Mouse (Mus musculus): ENCODE data around the gene Pdk1. TPM values are rescaled to one million over a fixed set of nuclear protein-coding genes. Genes with fewer than 3 reads are reported as not detected.
"Not testable (repeated sequence)": the region's sequence is repeated elsewhere in the genome, so short reads cannot be mapped to it uniquely, and the experiment has no call there.

Pdk1 gene
- polyA plus RNA-seq, 1 experiment from 2014 or later = 65.5 TPM

GRCm38 (mm10) chr2:71843316-71843715, 29.7 kb upstream of the Pdk1 start:
- Histone ChIP-seq H3K9ac (ENCODE audit: low read depth, low read length) (no peak overlapping the region), H3K4me1 (ENCODE audit: control insufficient read depth, insufficient read depth, low read length) (no peaks in the 10 kb centered on the region), H3K27ac (ENCODE audit: low read length) (no peak overlapping the region), H3K4me2 (ENCODE audit: low read depth, low read length) (no peak overlapping the region), H3K4me3 (ENCODE audit: low read length) (no peak overlapping the region), H3K36me3 (ENCODE audit: control insufficient read depth, insufficient read depth, low read length) (0 out of 2 replicates have a peak, but pooled peaks cover 3% of the 10 kb centered on the region), H3K9me3 (ENCODE audit: control insufficient read depth, low read length) (no peaks in the 10 kb centered on the region), H3K27me3 (replicated peaks; ENCODE audit: control insufficient read depth, insufficient read depth, low read length) (no peaks in the 10 kb centered on the region)
- WGBS = 74% methylated on average over 9 of the region's 9 CpGs
- no peak for ATAC-seq

GRCm38 (mm10) chr2:71844906-71845305, 28.1 kb upstream of the Pdk1 start:
- no peak for ATAC-seq
- Histone ChIP-seq H3K4me2 (ENCODE audit: low read depth, low read length) (no peak overlapping the region), H3K9ac (ENCODE audit: low read depth, low read length) (no peak overlapping the region), H3K27ac (ENCODE audit: low read length) (no peak overlapping the region), H3K27me3 (replicated peaks; ENCODE audit: control insufficient read depth, insufficient read depth, low read length) (no peaks in the 10 kb centered on the region), H3K36me3 (ENCODE audit: control insufficient read depth, insufficient read depth, low read length) (0 out of 2 replicates have a peak, but pooled peaks cover 7% of the 10 kb centered on the region), H3K9me3 (ENCODE audit: control insufficient read depth, low read length) (no peaks in the 10 kb centered on the region), H3K4me1 (ENCODE audit: control insufficient read depth, insufficient read depth, low read length) (no peaks in the 10 kb centered on the region), H3K4me3 (ENCODE audit: low read length) (no peak overlapping the region)
- WGBS = 85% methylated on average over 6 of the region's 6 CpGs

GRCm38 (mm10) chr2:71852161-71852560, 20.9 kb upstream of the Pdk1 start:
- ATAC-seq; H3K4me3 ChIP-seq (ENCODE audit: low read length); H3K4me2 ChIP-seq (ENCODE audit: low read depth, low read length); H3K36me3 ChIP-seq (ENCODE audit: control insufficient read depth, insufficient read depth, low read length); H3K4me1 ChIP-seq (ENCODE audit: control insufficient read depth, insufficient read depth, low read length); H3K9me3 ChIP-seq (ENCODE audit: control insufficient read depth, low read length); H3K9ac ChIP-seq (ENCODE audit: low read depth, low read length); H3K27ac ChIP-seq (ENCODE audit: low read length); H3K27me3 ChIP-seq (replicated peaks; ENCODE audit: control insufficient read depth, insufficient read depth, low read length): not testable (repeated sequence)
- WGBS = 3% methylated on average over 6 of the region's 8 CpGs

- Histone ChIP-seq H3K4me2 (ENCODE audit: low read depth, low read length) (no peak overlapping the region), H3K9ac (ENCODE audit: low read depth, low read length) (no peak overlapping the region), H3K36me3 (ENCODE audit: control insufficient read depth, insufficient read depth, low read length) (no peaks in the 10 kb centered on the region), H3K9me3 (ENCODE audit: control insufficient read depth, low read length) (no peaks in the 10 kb centered on the region), H3K4me3 (ENCODE audit: low read length) (no peak overlapping the region), H3K27me3 (replicated peaks; ENCODE audit: control insufficient read depth, insufficient read depth, low read length) (no peaks in the 10 kb centered on the region), H3K27ac (ENCODE audit: low read length) (no peak overlapping the region), H3K4me1 (ENCODE audit: control insufficient read depth, insufficient read depth, low read length) (no peaks in the 10 kb centered on the region)
- no peak for ATAC-seq
- WGBS = 72% methylated on average over 5 of the region's 5 CpGs
Observed at GRCm38 (mm10) chr2:71855076-71855475, 17.9 kb upstream of the Pdk1 start.

- H3K4me3 ChIP-seq (ENCODE audit: low read length) = no peak overlapping the region
- 85% methylated on average over 5 of the region's 5 CpGs for WGBS
- 0 out of 2 replicates have a peak, but pooled peaks cover 6% of the 10 kb centered on the region for H3K4me1 ChIP-seq (ENCODE audit: control insufficient read depth, insufficient read depth, low read length)
- no peaks in the 10 kb centered on the region for H3K27me3 ChIP-seq (replicated peaks; ENCODE audit: control insufficient read depth, insufficient read depth, low read length)
- H3K4me2 ChIP-seq (ENCODE audit: low read depth, low read length) = no peak overlapping the region
- no peak overlapping the region for H3K27ac ChIP-seq (ENCODE audit: low read length)
- no peaks in the 10 kb centered on the region for H3K9me3 ChIP-seq (ENCODE audit: control insufficient read depth, low read length)
- H3K9ac ChIP-seq (ENCODE audit: low read depth, low read length) = no peak overlapping the region
- ATAC-seq = no peak
- no peaks in the 10 kb centered on the region for H3K36me3 ChIP-seq (ENCODE audit: control insufficient read depth, insufficient read depth, low read length)
Observed at GRCm38 (mm10) chr2:71863531-71864173, 9.4 kb upstream of the Pdk1 start.

- no peaks in the 10 kb centered on the region for H3K9me3 ChIP-seq (ENCODE audit: control insufficient read depth, low read length)
- no peak overlapping the region for H3K4me3 ChIP-seq (ENCODE audit: low read length)
- ATAC-seq = no peak
- no peak overlapping the region for H3K9ac ChIP-seq (ENCODE audit: low read depth, low read length)
- 50% methylated on average over 3 of the region's 3 CpGs for WGBS
- H3K4me1 ChIP-seq (ENCODE audit: control insufficient read depth, insufficient read depth, low read length) = 0 out of 2 replicates have a peak, but pooled peaks cover 6% of the 10 kb centered on the region
- H3K27me3 ChIP-seq (replicated peaks; ENCODE audit: control insufficient read depth, insufficient read depth, low read length) = no peaks in the 10 kb centered on the region
- H3K36me3 ChIP-seq (ENCODE audit: control insufficient read depth, insufficient read depth, low read length) = no peaks in the 10 kb centered on the region
- no peak overlapping the region for H3K4me2 ChIP-seq (ENCODE audit: low read depth, low read length)
- H3K27ac ChIP-seq (ENCODE audit: low read length) = no peak overlapping the region
Observed at GRCm38 (mm10) chr2:71865022-71865421, 8.0 kb upstream of the Pdk1 start.

- 0 out of 2 replicates have a peak, but pooled peaks cover 6% of the 10 kb centered on the region for H3K4me1 ChIP-seq (ENCODE audit: control insufficient read depth, insufficient read depth, low read length)
- no peaks in the 10 kb centered on the region for H3K36me3 ChIP-seq (ENCODE audit: control insufficient read depth, insufficient read depth, low read length)
- no peak overlapping the region for H3K4me3 ChIP-seq (ENCODE audit: low read length)
- 62% methylated on average over 3 of the region's 3 CpGs for WGBS
- H3K27ac ChIP-seq (ENCODE audit: low read length) = no peak overlapping the region
- no peaks in the 10 kb centered on the region for H3K9me3 ChIP-seq (ENCODE audit: control insufficient read depth, low read length)
- H3K4me2 ChIP-seq (ENCODE audit: low read depth, low read length) = no peak overlapping the region
- no peak overlapping the region for H3K9ac ChIP-seq (ENCODE audit: low read depth, low read length)
- H3K27me3 ChIP-seq (replicated peaks; ENCODE audit: control insufficient read depth, insufficient read depth, low read length) = no peaks in the 10 kb centered on the region
- no peak for ATAC-seq
Observed at GRCm38 (mm10) chr2:71865935-71866334, 7.1 kb upstream of the Pdk1 start.

GRCm38 (mm10) chr2:71866565-71866964, 6.5 kb upstream of the Pdk1 start:
- Histone ChIP-seq H3K4me1 (ENCODE audit: control insufficient read depth, insufficient read depth, low read length) (0 out of 2 replicates have a peak, but pooled peaks cover 6% of the 10 kb centered on the region), H3K9me3 (ENCODE audit: control insufficient read depth, low read length) (no peaks in the 10 kb centered on the region), H3K4me2 (ENCODE audit: low read depth, low read length) (no peak overlapping the region), H3K27me3 (replicated peaks; ENCODE audit: control insufficient read depth, insufficient read depth, low read length) (no peaks in the 10 kb centered on the region), H3K27ac (ENCODE audit: low read length) (no peak overlapping the region), H3K36me3 (ENCODE audit: control insufficient read depth, insufficient read depth, low read length) (no peaks in the 10 kb centered on the region), H3K9ac (ENCODE audit: low read depth, low read length) (no peak overlapping the region), H3K4me3 (ENCODE audit: low read length) (no peak overlapping the region)
- WGBS = 39% methylated on average over 1 of the region's 1 CpGs
- 0 out of 2 replicates have a peak, but pooled peaks have one; percentile 47 for ATAC-seq

- Histone ChIP-seq H3K27me3 (replicated peaks; ENCODE audit: control insufficient read depth, insufficient read depth, low read length) (no peaks in the 10 kb centered on the region), H3K4me2 (ENCODE audit: low read depth, low read length) (no peak overlapping the region), H3K4me1 (ENCODE audit: control insufficient read depth, insufficient read depth, low read length) (0 out of 2 replicates have a peak, but pooled peaks cover 6% of the 10 kb centered on the region), H3K9ac (ENCODE audit: low read depth, low read length) (no peak overlapping the region), H3K27ac (ENCODE audit: low read length) (no peak overlapping the region), H3K4me3 (ENCODE audit: low read length) (no peak overlapping the region), H3K36me3 (ENCODE audit: control insufficient read depth, insufficient read depth, low read length) (no peaks in the 10 kb centered on the region), H3K9me3 (ENCODE audit: control insufficient read depth, low read length) (no peaks in the 10 kb centered on the region)
- no peak for ATAC-seq
- WGBS = 65% methylated on average over 3 of the region's 3 CpGs
Observed at GRCm38 (mm10) chr2:71867019-71867418, 6.0 kb upstream of the Pdk1 start.

GRCm38 (mm10) chr2:71867480-71867879, 5.5 kb upstream of the Pdk1 start:
- 0 out of 2 replicates have a peak, but pooled peaks cover 6% of the 10 kb centered on the region for H3K4me1 ChIP-seq (ENCODE audit: control insufficient read depth, insufficient read depth, low read length)
- H3K4me3 ChIP-seq (ENCODE audit: low read length) = no peak overlapping the region
- 39% methylated on average over 5 of the region's 5 CpGs for WGBS
- no peak for ATAC-seq
- H3K27ac ChIP-seq (ENCODE audit: low read length) = no peak overlapping the region
- no peak overlapping the region for H3K4me2 ChIP-seq (ENCODE audit: low read depth, low read length)
- no peaks in the 10 kb centered on the region for H3K9me3 ChIP-seq (ENCODE audit: control insufficient read depth, low read length)
- H3K9ac ChIP-seq (ENCODE audit: low read depth, low read length) = no peak overlapping the region
- H3K36me3 ChIP-seq (ENCODE audit: control insufficient read depth, insufficient read depth, low read length) = no peaks in the 10 kb centered on the region
- H3K27me3 ChIP-seq (replicated peaks; ENCODE audit: control insufficient read depth, insufficient read depth, low read length) = no peaks in the 10 kb centered on the region
